Comparison of ENCODE assay signal across 10 mouse cellular contexts in genomic region chr11:108223613-108224232, GRCm38 (mm10).
A peak's percentile ranks its signal among the peaks of the same experiment; 100 is the strongest.
DNase-seq lines count a peak whose midpoint lies in the region; ATAC-seq and TF ChIP-seq lines count a peak whose summit lies in the region.
"Had no signal": no experiment of that assay in that cellular context is flagged by ENCODE, and none has a peak within 500 bp of the region (broad histone marks: within the 10 kb centered on the region; RNA-seq: fewer than 3 reads in every experiment).

No protein-coding gene starts in this region.

- DNase-seq in forebrain, postnatal 0 days, result no peak
- DNase-seq in forebrain, embryonic 14.5 days (ENCODE audit: low spot score), result no peak
- no peak for DNase-seq in kidney, postnatal 0 days (ENCODE audit: low spot score)
- DNase-seq in kidney, postnatal 14 days, result no peak
- no peak for DNase-seq in spleen, adult 2 months (ENCODE audit: low read depth in 1 of 2, low spot score in 2 of 2)
- no peak for DNase-seq in spleen, postnatal 10 days (ENCODE audit: low spot score in 2 of 2)
- no peak for DNase-seq in urinary bladder, postnatal 14 days (ENCODE audit: low spot score)
- DNase-seq: kidney, adult 11 months had no signal

- no peak overlapping the region for H3K9ac ChIP-seq in forebrain, postnatal 0 days
- H3K9ac ChIP-seq in forebrain, embryonic 14.5 days (ENCODE audit: low read length), result no peak overlapping the region
- no peak overlapping the region for H3K9ac ChIP-seq in kidney, postnatal 0 days (ENCODE audit: low read depth, low read length)
- H3K9ac ChIP-seq: embryonic facial prominence, embryonic 15.5 days had no signal

- peaks cover 24% of the 10 kb centered on the region for H3K4me1 ChIP-seq in forebrain, postnatal 0 days (ENCODE audit: insufficient read depth)
- H3K4me1 ChIP-seq in forebrain, embryonic 14.5 days (ENCODE audit: control insufficient read depth, insufficient read depth, low read length), result peaks cover 28% of the 10 kb centered on the region
- peaks cover 20% of the 10 kb centered on the region for H3K4me1 ChIP-seq in kidney, postnatal 0 days (replicated peaks; ENCODE audit: insufficient read depth, low read length)
- peaks cover 11% of the 10 kb centered on the region; the same call in 1 of the 2 replicates for H3K4me1 ChIP-seq in spleen, adult 2 months (ENCODE audit: control insufficient read depth, insufficient read depth, insufficient read length)

- H3K36me3 ChIP-seq in forebrain, postnatal 0 days (ENCODE audit: insufficient read depth), result no peaks in the 10 kb centered on the region
- no peaks in the 10 kb centered on the region for H3K36me3 ChIP-seq in forebrain, embryonic 14.5 days (ENCODE audit: control insufficient read depth, insufficient read depth, low read length)
- no peaks in the 10 kb centered on the region for H3K36me3 ChIP-seq in kidney, postnatal 0 days (ENCODE audit: insufficient read depth, low read length)
- no peaks in the 10 kb centered on the region for H3K36me3 ChIP-seq in spleen, adult 2 months (ENCODE audit: control insufficient read depth, insufficient read depth, low read length)
- H3K36me3 ChIP-seq: embryonic facial prominence, embryonic 15.5 days had no signal

- no peaks in the 10 kb centered on the region for H3K9me3 ChIP-seq in forebrain, postnatal 0 days (ENCODE audit: low read length)
- no peaks in the 10 kb centered on the region for H3K9me3 ChIP-seq in forebrain, embryonic 14.5 days (replicated peaks; ENCODE audit: control insufficient read depth, low read length)
- H3K9me3 ChIP-seq in kidney, postnatal 0 days (replicated peaks; ENCODE audit: low read length), result no peaks in the 10 kb centered on the region
- H3K9me3 ChIP-seq: embryonic facial prominence, embryonic 15.5 days had no signal

- TF ChIP-seq POLR2A in spleen, adult 2 months (IDR thresholded peaks at IDR 0.05; ENCODE audit: low read depth, low read length), result no peak

- H3K4me3 ChIP-seq in forebrain, postnatal 0 days (ENCODE audit: low read depth, low read length), result no peak overlapping the region
- H3K4me3 ChIP-seq in forebrain, embryonic 14.5 days (ENCODE audit: low read depth, low read length), result no peak overlapping the region
- no peak overlapping the region for H3K4me3 ChIP-seq in kidney, postnatal 0 days (replicated peaks; ENCODE audit: low read depth, low read length)
- no peak overlapping the region for H3K4me3 ChIP-seq in spleen, adult 2 months (ENCODE audit: extremely low read depth, insufficient read depth, insufficient read length)
- H3K4me3 ChIP-seq: embryonic facial prominence, embryonic 15.5 days had no signal

- no peaks in the 10 kb centered on the region for H3K27me3 ChIP-seq in forebrain, postnatal 0 days (ENCODE audit: insufficient read depth, low read length)
- no peaks in the 10 kb centered on the region for H3K27me3 ChIP-seq in forebrain, embryonic 14.5 days (replicated peaks; ENCODE audit: control insufficient read depth, insufficient read depth, low read length)
- H3K27me3 ChIP-seq in kidney, postnatal 0 days (ENCODE audit: insufficient read depth, low read length), result no peaks in the 10 kb centered on the region
- no peaks in the 10 kb centered on the region for H3K27me3 ChIP-seq in spleen, adult 2 months (ENCODE audit: control insufficient read depth, insufficient read depth, low read length)
- H3K27me3 ChIP-seq: embryonic facial prominence, embryonic 15.5 days had no signal

- no peak for TF ChIP-seq CTCF in forebrain, postnatal 0 days (IDR thresholded peaks at IDR 0.05; ENCODE audit: low read depth)
- TF ChIP-seq CTCF in kidney, postnatal 0 days (IDR thresholded peaks at IDR 0.05; ENCODE audit: low read depth), result no peak
- no peak for TF ChIP-seq CTCF in spleen, adult 2 months (IDR thresholded peaks at IDR 0.05; ENCODE audit: extremely low read depth, insufficient read depth, insufficient read length, insufficient replicate concordance)

- WGBS in forebrain, postnatal 0 days, result 73% methylated on average over 13 of the region's 13 CpGs
- WGBS in forebrain, embryonic 14.5 days, result 78% methylated on average over 13 of the region's 13 CpGs
- 38% methylated on average over 13 of the region's 13 CpGs for WGBS in kidney, postnatal 0 days
- 22% methylated on average over 13 of the region's 13 CpGs for WGBS in spleen, adult 2 months

- 0 out of 2 replicates have a peak overlapping the region, but pooled peaks have one; percentile 9 for H3K27ac ChIP-seq in forebrain, postnatal 0 days (ENCODE audit: low read depth, low read length)
- no peak overlapping the region for H3K27ac ChIP-seq in forebrain, embryonic 14.5 days (ENCODE audit: low read depth, low read length)
- H3K27ac ChIP-seq in kidney, postnatal 0 days, result 0 out of 2 replicates have a peak overlapping the region, but pooled peaks have one; percentile 20
- H3K27ac ChIP-seq in spleen, adult 2 months (ENCODE audit: insufficient read depth, low read length), result peak overlapping the region; percentile 85

- H3K4me2 ChIP-seq in forebrain, postnatal 0 days (ENCODE audit: low read depth), result no peak overlapping the region
- no peak overlapping the region for H3K4me2 ChIP-seq in forebrain, embryonic 14.5 days (ENCODE audit: low read length)
- peak overlapping the region; percentile 10; the same call in 1 of the 2 replicates for H3K4me2 ChIP-seq in kidney, postnatal 0 days (ENCODE audit: low read length)
- H3K4me2 ChIP-seq: embryonic facial prominence, embryonic 15.5 days had no signal

- ATAC-seq in forebrain, postnatal 0 days, result no peak
- ATAC-seq in forebrain, embryonic 14.5 days, result no peak
- ATAC-seq in kidney, postnatal 0 days (replicated peaks; ENCODE audit: low FRiP score, low read depth), result no peak
- ATAC-seq in erythroid progenitor cell, adult 5-6 weeks (replicated peaks; ENCODE audit: low FRiP score, poor library complexity, severe bottlenecking), result no peak
